Comparison of ENCODE assay signal across 25 mouse cellular contexts in genomic region chr16:45071424-45071823, GRCm38 (mm10). TPM values are rescaled to one million over a fixed set of nuclear protein-coding genes. Genes with fewer than 3 reads are reported as not detected.
A peak's percentile ranks its signal among the peaks of the same experiment; 100 is the strongest.
DNase-seq lines count a peak whose midpoint lies in the region; ATAC-seq and TF ChIP-seq lines count a peak whose summit lies in the region.
"Had no signal": no experiment of that assay in that cellular context is flagged by ENCODE, and none has a peak within 500 bp of the region (broad histone marks: within the 10 kb centered on the region; RNA-seq: fewer than 3 reads in every experiment).

No protein-coding gene starts in this region.

- TF ChIP-seq POLR2A in myocyte (IDR thresholded peaks at IDR 0.05; ENCODE audit: insufficient read length, low read depth) = no peak

- H3K4me1 ChIP-seq in embryonic facial prominence, embryonic 14.5 days (ENCODE audit: control insufficient read depth, insufficient read depth, low read length) = no peaks in the 10 kb centered on the region; the same call in 1 of the 2 replicates
- H3K4me1 ChIP-seq in embryonic facial prominence, embryonic 10.5 days = peaks cover 5% of the 10 kb centered on the region; the same call in 1 of the 2 replicates
- no peaks in the 10 kb centered on the region for H3K4me1 ChIP-seq in hindbrain, embryonic 16.5 days (ENCODE audit: control insufficient read depth, insufficient read depth, low read depth, low read length)
- H3K4me1 ChIP-seq: forebrain, embryonic 15.5 days; hindbrain, embryonic 12.5 days; hindbrain, embryonic 15.5 days; intestine, embryonic 15.5 days had no signal

- CTCF ChIA-PET in Patski (lab: Charles Lee) = interaction anchor here (1.1 to 1.4 kb wide), 4 partner anchors 12 to 303 kb away, joined by 3 to 5 read pairs (median 4); no protein-coding TSS in a partner anchor

- no peak overlapping the region for H3K4me3 ChIP-seq in embryonic facial prominence, embryonic 14.5 days (ENCODE audit: low read depth, low read length)
- H3K4me3 ChIP-seq in embryonic facial prominence, embryonic 10.5 days = no peak overlapping the region
- no peak overlapping the region for H3K4me3 ChIP-seq in myocyte
- H3K4me3 ChIP-seq in hindbrain, embryonic 16.5 days (ENCODE audit: low read length) = no peak overlapping the region
- H3K4me3 ChIP-seq: embryonic facial prominence, embryonic 13.5 days; forebrain, embryonic 15.5 days; hindbrain, embryonic 12.5 days; hindbrain, embryonic 15.5 days; intestine, embryonic 15.5 days had no signal

- intact Hi-C loops in left cerebral cortex, postnatal 4 days (cut with DNase I) = no loop called here

- H3K9me3 ChIP-seq in embryonic facial prominence, embryonic 14.5 days (ENCODE audit: control insufficient read depth, low read length) = no peaks in the 10 kb centered on the region
- no peaks in the 10 kb centered on the region for H3K9me3 ChIP-seq in embryonic facial prominence, embryonic 10.5 days
- no peaks in the 10 kb centered on the region for H3K9me3 ChIP-seq in hindbrain, embryonic 16.5 days (ENCODE audit: control insufficient read depth, low read length)
- H3K9me3 ChIP-seq: embryonic facial prominence, embryonic 13.5 days; forebrain, embryonic 15.5 days; G1E; hindbrain, embryonic 12.5 days; hindbrain, embryonic 15.5 days; intestine, embryonic 15.5 days had no signal

- ATAC-seq in embryonic facial prominence, embryonic 14.5 days (ENCODE audit: low read depth) = no peak; the same call in 1 of the 2 replicates
- peak; percentile 77 for ATAC-seq in Patski
- no peak for ATAC-seq in hindbrain, embryonic 16.5 days
- ATAC-seq: forebrain, embryonic 15.5 days; intestine, embryonic 15.5 days had no signal

- POLR2A ChIA-PET in Patski (lab: Charles Lee) = interaction anchor here (1.4 to 1.5 kb wide), 2 partner anchors 21 to 39 kb away, joined by 3 to 6 read pairs; no protein-coding TSS in a partner anchor

- H3K9ac ChIP-seq in embryonic facial prominence, embryonic 14.5 days (ENCODE audit: low read depth, low read length) = no peak overlapping the region
- H3K9ac ChIP-seq in hindbrain, embryonic 16.5 days (ENCODE audit: low read depth, low read length) = no peak overlapping the region
- H3K9ac ChIP-seq: embryonic facial prominence, embryonic 13.5 days; forebrain, embryonic 15.5 days; hindbrain, embryonic 12.5 days; hindbrain, embryonic 15.5 days; intestine, embryonic 15.5 days had no signal

- TF ChIP-seq CTCF in Patski (IDR thresholded peaks at IDR 0.05) = no peak

- H3K79me2 ChIP-seq in myocyte (ENCODE audit: control insufficient read depth, insufficient read depth) = no peaks in the 10 kb centered on the region

- no peaks in the 10 kb centered on the region for H3K36me3 ChIP-seq in embryonic facial prominence, embryonic 14.5 days (ENCODE audit: control insufficient read depth, insufficient read depth, low read length)
- no peaks in the 10 kb centered on the region for H3K36me3 ChIP-seq in embryonic facial prominence, embryonic 10.5 days (replicated peaks)
- no peaks in the 10 kb centered on the region for H3K36me3 ChIP-seq in myocyte (ENCODE audit: control insufficient read depth, insufficient read depth)
- H3K36me3 ChIP-seq in hindbrain, embryonic 16.5 days (ENCODE audit: control insufficient read depth, insufficient read depth, low read length) = no peaks in the 10 kb centered on the region
- H3K36me3 ChIP-seq: embryonic facial prominence, embryonic 13.5 days; forebrain, embryonic 15.5 days; G1E; hindbrain, embryonic 12.5 days; hindbrain, embryonic 15.5 days; intestine, embryonic 15.5 days had no signal

- in situ Hi-C loops in Patski (cut with MboI; ENCODE audit: low pct_unique_long_range_greater_than_20kb) = no loop called here

- 42% methylated on average over 2 of the region's 2 CpGs for WGBS in embryonic facial prominence, embryonic 14.5 days
- 68% methylated on average over 2 of the region's 2 CpGs for WGBS in embryonic facial prominence, embryonic 10.5 days
- WGBS in hindbrain, embryonic 16.5 days = 79% methylated on average over 2 of the region's 2 CpGs

- no peak overlapping the region for H3K27ac ChIP-seq in embryonic facial prominence, embryonic 14.5 days (replicated peaks; ENCODE audit: low read depth, low read length)
- H3K27ac ChIP-seq in embryonic facial prominence, embryonic 10.5 days (replicated peaks) = no peak overlapping the region
- H3K27ac ChIP-seq in hindbrain, embryonic 16.5 days (ENCODE audit: low read depth, low read length) = no peak overlapping the region
- H3K27ac ChIP-seq: embryonic facial prominence, embryonic 13.5 days; forebrain, embryonic 15.5 days; hindbrain, embryonic 12.5 days; hindbrain, embryonic 15.5 days; intestine, embryonic 15.5 days had no signal

- DNase-seq in embryonic facial prominence, embryonic 14.5 days (ENCODE audit: low spot score) = peak; percentile 35
- no peak for DNase-seq in embryonic facial prominence, embryonic 10.5 days (ENCODE audit: low spot score)
- peak; percentile 70 for DNase-seq in 3T3-L1 (ENCODE audit: low read depth, low spot score)
- DNase-seq in Patski (ENCODE audit: low read depth, low spot score) = no peak
- DNase-seq in left cerebral cortex, postnatal 4 days = no peak
- DNase-seq: adrenal gland, adult 2 months; adrenal gland, postnatal 25 days; B cell, adult 2 months; cerebellum, adult 18-20 months; cerebellum, adult 9-10 months; cerebellum, postnatal 14 days; gastrocnemius, postnatal 10 days; gastrocnemius, postnatal 36 days; heart, adult 11 months; kidney, adult 11 months had no signal

- no peaks in the 10 kb centered on the region for H3K27me3 ChIP-seq in embryonic facial prominence, embryonic 14.5 days (replicated peaks; ENCODE audit: control insufficient read depth, insufficient read depth, low read length)
- H3K27me3 ChIP-seq in embryonic facial prominence, embryonic 10.5 days (replicated peaks; ENCODE audit: low read depth, poor library complexity, severe bottlenecking) = no peaks in the 10 kb centered on the region
- H3K27me3 ChIP-seq in Patski (no peaks in the 10 kb centered on the region), myocyte (ENCODE audit: control insufficient read depth, insufficient read depth, insufficient read length) (no peaks in the 10 kb centered on the region)
- no peaks in the 10 kb centered on the region for H3K27me3 ChIP-seq in hindbrain, embryonic 16.5 days (replicated peaks; ENCODE audit: control insufficient read depth, insufficient read depth, low read length)
- H3K27me3 ChIP-seq: embryonic facial prominence, embryonic 13.5 days; forebrain, embryonic 15.5 days; hindbrain, embryonic 12.5 days; hindbrain, embryonic 15.5 days; intestine, embryonic 15.5 days had no signal

- no peak overlapping the region for H3ac ChIP-seq in myocyte (ENCODE audit: control insufficient read depth, insufficient read length)

- no peak overlapping the region for H3K4me2 ChIP-seq in embryonic facial prominence, embryonic 14.5 days (ENCODE audit: low read depth, low read length)
- H3K4me2 ChIP-seq in myocyte (ENCODE audit: low read depth) = peak overlapping the region; percentile 81
- no peak overlapping the region for H3K4me2 ChIP-seq in hindbrain, embryonic 16.5 days (ENCODE audit: low read length)
- H3K4me2 ChIP-seq: embryonic facial prominence, embryonic 13.5 days; forebrain, embryonic 15.5 days; heart, embryonic 11.5 days; hindbrain, embryonic 12.5 days; hindbrain, embryonic 15.5 days; intestine, embryonic 15.5 days had no signal

TF ChIP-seq in myocyte, 11 proteins besides CTCF, POLR2A, EP300 and RAD21:
- TF ChIP-seq MAX (IDR thresholded peaks at IDR 0.05; ENCODE audit: low read depth) (no peak), TCF3 (IDR thresholded peaks at IDR 0.05; ENCODE audit: insufficient read length, low read depth) (no peak), MYOG (IDR thresholded peaks at IDR 0.05; ENCODE audit: control insufficient read depth in 1 of 3, insufficient read depth in 1 of 3, insufficient read length in 2 of 3, low read depth in 2 of 3) (no peak), USF1 (IDR thresholded peaks at IDR 0.05; ENCODE audit: low read depth) (no peak), TCF12 (IDR thresholded peaks at IDR 0.05; ENCODE audit: insufficient read depth, poor library complexity, severe bottlenecking) (no peak), MYOD1 (IDR thresholded peaks at IDR 0.05; ENCODE audit: control insufficient read depth in 1 of 3, insufficient read length in 2 of 3, low read depth in 2 of 3) (no peak), SRF (IDR thresholded peaks at IDR 0.05; ENCODE audit: control insufficient read depth, insufficient read length, low read depth) (no peak), CEBPB (IDR thresholded peaks at IDR 0.05; ENCODE audit: insufficient read depth, poor library complexity, severe bottlenecking) (no peak), E2F4 (IDR thresholded peaks at IDR 0.05; ENCODE audit: insufficient read depth) (no peak), POLR2AphosphoS2 (IDR thresholded peaks at IDR 0.05; ENCODE audit: insufficient read length, low read depth) (no peak), REST (IDR thresholded peaks at IDR 0.05; ENCODE audit: insufficient read depth, insufficient read length) (no peak)

RNA-seq across cellular contexts. Expression of gene Ccdc80, which starts 21.8 kb away (rescaled TPM):
- 103 and 105 TPM in 2 replicates for polyA plus RNA-seq in embryonic facial prominence, embryonic 14.5 days (2014; fragmentation: Nextera tagmentation; extraction: Ambion mirVana)
- 25.2 and 25.7 TPM in 2 replicates for polyA plus RNA-seq in embryonic facial prominence, embryonic 10.5 days (2016; fragmentation: Nextera tagmentation; extraction: Ambion mirVana)
- polyA plus RNA-seq in Patski (2021) = 153 TPM
- 21.7 TPM for polyA plus RNA-seq in myocyte (2012; fragmentation: generic; extraction: Trizol)
- 10 to 100 TPM; 12.8 to 14.5 TPM for total RNA-seq in left cerebral cortex, postnatal 4 days (2021)
- 13.0 and 13.5 TPM in 2 replicates for polyA plus RNA-seq in hindbrain, embryonic 16.5 days (2015; fragmentation: Nextera tagmentation; extraction: Ambion mirVana)
- total RNA-seq: hematopoietic stem cell, adult 5-6 weeks had no signal
- polyA plus RNA-seq: G1E had no signal

Comparison
In these comparisons a context has a peak if more than half of its experiments do, and no peak if none do; other contexts are left out.
1. DNase-seq: peak in embryonic facial prominence, embryonic 14.5 days (single experiment) and 3T3-L1 (single experiment); none in embryonic facial prominence, embryonic 10.5 days (single experiment), Patski (single experiment) and left cerebral cortex, postnatal 4 days (single experiment).